Mouse (Mus musculus) T-helper 17 cell (primary cell): Measurements from ENCODE around the gene Gpank1.

Experiments
- in situ Hi-C, 2 experiments: fragments of 300-600 bp; cut with MboI, MseI; formaldehyde crosslinking; loops; 1 replicate in 1 of 2; 2 replicates in 1 of 2; pipeline ENCODE4 v1.15.1; 2025; ENCODE audit warnings: high pct_unique_total_duplicates in 2 of 2

Gene Gpank1

GRCm38 (mm10) chr17:35159638-35160037 is 38.4 kb downstream of the Gpank1 start:
- in situ Hi-C loops = no loop called here

- in situ Hi-C loops = no loop called here
Measured at GRCm38 (mm10) chr17:35161421-35161820, 40.2 kb downstream of the Gpank1 start.

GRCm38 (mm10) chr17:35162121-35162520 is 40.9 kb downstream of the Gpank1 start:
- in situ Hi-C loops = no loop called here

- in situ Hi-C loops = no loop called here
Measured at GRCm38 (mm10) chr17:35162730-35163129, 41.5 kb downstream of the Gpank1 start.

- in situ Hi-C loops = no loop called here
Measured at GRCm38 (mm10) chr17:35163326-35164081, 42.2 kb downstream of the Gpank1 start.

- in situ Hi-C loops = no loop called here
Measured at GRCm38 (mm10) chr17:35164218-35164567, 42.9 kb downstream of the Gpank1 start.

- in situ Hi-C loops = no loop called here
Measured at GRCm38 (mm10) chr17:35164568-35165450, 43.6 kb downstream of the Gpank1 start, which contains the start of gene Prrc2a. Prrc2a (minus strand) TSS chr17:35164897.

GRCm38 (mm10) chr17:35165451-35166155 is 44.3 kb downstream of the Gpank1 start:
- in situ Hi-C loops = no loop called here

- in situ Hi-C loops = no loop called here
Measured at GRCm38 (mm10) chr17:35166352-35167035, 45.2 kb downstream of the Gpank1 start.

GRCm38 (mm10) chr17:35167794-35168193 is 46.5 kb downstream of the Gpank1 start:
- in situ Hi-C loops = no loop called here

GRCm38 (mm10) chr17:35168541-35169207 is 47.4 kb downstream of the Gpank1 start:
- in situ Hi-C loops = no loop called here

- in situ Hi-C loops = loop anchor here (5.0 kb wide), 1 partner anchor 60 kb away; the partner anchor contains the start of gene Atp6v1g2 (in 2 of the 2)
Measured at GRCm38 (mm10) chr17:35172445-35173234, 51.4 kb downstream of the Gpank1 start.

GRCm38 (mm10) chr17:35173329-35173728 is 52.1 kb downstream of the Gpank1 start:
- in situ Hi-C loops = loop anchor here (5.0 kb wide), 1 partner anchor 59 kb away; the partner anchor contains the start of gene Atp6v1g2 (in 2 of the 2)
